Mouse (Mus musculus) MEL (cell line): ENCODE results near the gene Gtpbp6. TPM values are rescaled to one million over a fixed set of nuclear protein-coding genes. Genes with fewer than 3 reads are reported as not detected.
"Not testable (repeated sequence)": the region's sequence is repeated elsewhere in the genome, so short reads cannot be mapped to it uniquely, and the experiment has no call there.

Experiments used
- DNase-seq: peaks from one replicate; pipeline ENCODE4 v3.0.0; 2011; ENCODE audit warnings: low read depth, low spot score
- H3K27ac ChIP-seq: 2 replicates; pipeline ENCODE4 v1.5.1; 2012; ENCODE audit warnings: low read depth, mild to moderate bottlenecking, control low read depth, low read length, moderate library complexity; ENCODE audit not compliant: control insufficient read depth
- H3K27me3 ChIP-seq, 2 experiments: fragments of 150-350 bp in 1 of 2; sonication (generic) in 1 of 2; 2 replicates each; pipeline ENCODE4 v1.6.1; 2012; ENCODE audit warnings: low read length in 2 of 2, mild to moderate bottlenecking in 2 of 2, improper control_type of control experiment in 1 of 2, moderate library complexity in 1 of 2; ENCODE audit not compliant: insufficient read depth in 2 of 2, control insufficient read depth in 1 of 2
- H3K36me3 ChIP-seq, 2 experiments: 2 replicates each; pipeline ENCODE4 v1.6.1; 2012 to 2014; ENCODE audit warnings: low read length in 2 of 2, improper control_type of control experiment in 1 of 2, inconsistent platforms in 1 of 2, mild to moderate bottlenecking in 1 of 2; ENCODE audit not compliant: insufficient read depth in 2 of 2, control insufficient read depth in 1 of 2
- H3K4me1 ChIP-seq, 2 experiments: fragments of 150-350 bp in 1 of 2; sonication (generic) in 1 of 2; 2 replicates each; pipeline ENCODE4 v1.6.1; 2012; ENCODE audit warnings: low read length in 2 of 2, improper control_type of control experiment in 1 of 2, mild to moderate bottlenecking in 1 of 2; ENCODE audit not compliant: insufficient read depth in 2 of 2, control insufficient read depth in 1 of 2
- H3K4me3 ChIP-seq, 2 experiments: fragments of 150-350 bp in 1 of 2; sonication (generic) in 1 of 2; 2 replicates each; pipeline ENCODE4 v1.5.1; 2012; ENCODE audit warnings: low read depth in 2 of 2, low read length in 2 of 2, mild to moderate bottlenecking in 2 of 2, moderate library complexity in 2 of 2, control low read depth in 1 of 2, improper control_type of control experiment in 1 of 2; ENCODE audit not compliant: control insufficient read depth in 1 of 2, insufficient read depth in 1 of 2
- H3K79me2 ChIP-seq: 2 replicates; pipeline ENCODE4 v1.6.1; 2012; ENCODE audit warnings: mild to moderate bottlenecking, low read length, moderate library complexity; ENCODE audit not compliant: control insufficient read depth, poor library complexity, insufficient read depth
- H3K9ac ChIP-seq: 2 replicates; pipeline ENCODE4 v1.6.1; 2012; ENCODE audit warnings: low read depth, mild to moderate bottlenecking, control low read depth, low read length, moderate library complexity; ENCODE audit not compliant: control insufficient read depth, poor library complexity, severe bottlenecking
- H3K9me3 ChIP-seq: fragments of 150-350 bp; sonication (generic); replicated peaks from 2 replicates; pipeline ENCODE4 v1.6.1; 2012; ENCODE audit warnings: mild to moderate bottlenecking, low read length, improper control_type of control experiment, moderate library complexity; ENCODE audit not compliant: insufficient read depth
- ELF1 ChIP-seq: IDR thresholded peaks from 2 replicates; pipeline ENCODE4 v1.6.1; 2014; ENCODE audit warnings: low read depth, mild to moderate bottlenecking, inconsistent platforms, low read length, improper control_type of control experiment, moderate library complexity
- EP300 ChIP-seq, 2 experiments: IDR thresholded peaks; 2 replicates each; pipeline ENCODE4 v1.6.1; 2011; ENCODE audit warnings: improper control_type of control experiment in 2 of 2, low read length in 2 of 2, low read depth in 1 of 2, mild to moderate bottlenecking in 1 of 2
- GABPA ChIP-seq: IDR thresholded peaks from 2 replicates; pipeline ENCODE4 v1.6.1; 2012; ENCODE audit warnings: low read depth, mild to moderate bottlenecking, inconsistent platforms, low read length, improper control_type of control experiment, moderate library complexity
- MAFK ChIP-seq: IDR thresholded peaks from 2 replicates; pipeline ENCODE4 v1.6.1; 2011; ENCODE audit warnings: low read depth, mild to moderate bottlenecking, low read length, improper control_type of control experiment, borderline replicate concordance
- MAZ ChIP-seq: IDR thresholded peaks from 2 replicates; pipeline ENCODE4 v1.6.1; 2012; ENCODE audit warnings: low read depth, mild to moderate bottlenecking, inconsistent platforms, low read length, improper control_type of control experiment
- MEF2A ChIP-seq: IDR thresholded peaks from 2 replicates; pipeline ENCODE4 v1.6.1; 2014; ENCODE audit warnings: low read depth, mild to moderate bottlenecking, inconsistent platforms, low read length, improper control_type of control experiment; ENCODE audit not compliant: poor library complexity, insufficient replicate concordance, severe bottlenecking; ENCODE audit errors: extremely low read depth
- MXI1 ChIP-seq: IDR thresholded peaks from 2 replicates; pipeline ENCODE4 v1.6.1; 2011; ENCODE audit warnings: mild to moderate bottlenecking, low read depth, low read length, improper control_type of control experiment
- MYB ChIP-seq: IDR thresholded peaks from 2 replicates; pipeline ENCODE4 v1.6.1; 2011; ENCODE audit warnings: mild to moderate bottlenecking, low read depth, low read length, improper control_type of control experiment
- NELFE ChIP-seq: IDR thresholded peaks from 2 replicates; pipeline ENCODE4 v1.6.1; 2011; ENCODE audit warnings: low read depth, low read length, improper control_type of control experiment
- NRF1 ChIP-seq: IDR thresholded peaks from 2 replicates; pipeline ENCODE4 v1.6.1; 2014; ENCODE audit warnings: low read depth, mild to moderate bottlenecking, inconsistent platforms, low read length, improper control_type of control experiment, moderate library complexity; ENCODE audit not compliant: poor library complexity, insufficient read depth, severe bottlenecking
- POLR2AphosphoS2 ChIP-seq: IDR thresholded peaks from 2 replicates; pipeline ENCODE4 v1.6.1; 2011; ENCODE audit warnings: low read length, improper control_type of control experiment
- POLR2AphosphoS5 ChIP-seq: IDR thresholded peaks from 2 replicates; pipeline ENCODE4 v1.6.1; 2012; ENCODE audit warnings: low read depth, borderline replicate concordance, mild to moderate bottlenecking, inconsistent platforms, low read length, moderate library complexity, mixed read lengths
- TBP ChIP-seq: IDR thresholded peaks from 2 replicates; pipeline ENCODE4 v1.8.0; 2011; ENCODE audit warnings: low read depth, low read length, improper control_type of control experiment
- UBTF ChIP-seq: IDR thresholded peaks from 2 replicates; pipeline ENCODE4 v1.6.1; 2012; ENCODE audit warnings: low read depth, mild to moderate bottlenecking, inconsistent platforms, low read length, improper control_type of control experiment, moderate library complexity, borderline replicate concordance; ENCODE audit not compliant: insufficient read depth
- USF1 ChIP-seq: IDR thresholded peaks from 2 replicates; pipeline ENCODE4 v1.6.1; 2014; ENCODE audit warnings: low read depth, mild to moderate bottlenecking, inconsistent platforms, low read length, improper control_type of control experiment, moderate library complexity
- USF2 ChIP-seq, 2 experiments: IDR thresholded peaks; 2 replicates each; pipeline ENCODE4 v1.6.1; 2011 to 2012; ENCODE audit warnings: improper control_type of control experiment in 2 of 2, low read length in 2 of 2, borderline replicate concordance in 1 of 2, inconsistent platforms in 1 of 2, low read depth in 1 of 2, mild to moderate bottlenecking in 1 of 2; ENCODE audit not compliant: insufficient read depth in 1 of 2
- ZC3H11A ChIP-seq: IDR thresholded peaks from 2 replicates; pipeline ENCODE4 v1.6.1; 2012; ENCODE audit warnings: low read depth, mild to moderate bottlenecking, inconsistent platforms, low read length, improper control_type of control experiment
- ZKSCAN1 ChIP-seq: IDR thresholded peaks from 2 replicates; pipeline ENCODE4 v1.6.1; 2012; ENCODE audit warnings: low read depth, mild to moderate bottlenecking, inconsistent platforms, low read length, improper control_type of control experiment, moderate library complexity
- ZMIZ1 ChIP-seq: IDR thresholded peaks from 2 replicates; pipeline ENCODE4 v1.6.1; 2012; ENCODE audit warnings: low read depth, mild to moderate bottlenecking, inconsistent platforms, low read length, improper control_type of control experiment, moderate library complexity
- ZNF384 ChIP-seq: IDR thresholded peaks from 2 replicates; pipeline ENCODE4 v1.6.1; 2012; ENCODE audit warnings: low read depth, mild to moderate bottlenecking, inconsistent platforms, low read length, improper control_type of control experiment
- polyA plus RNA-seq, 2 experiments: library from polyadenylated mRNA; stranded (reverse) in 1 of 2; unstranded in 1 of 2; fragments of >175 nt in 1 of 2; fragments of >200 nt in 1 of 2; gene quantifications; 2 replicates each; pipeline versions ENCODE4 v1.2.1 to v1.2.4; 2012; ENCODE audit warnings: low replicate concordance in 2 of 2, low read depth in 1 of 2; ENCODE audit not compliant: insufficient read length in 2 of 2, insufficient read depth in 1 of 2, missing spikeins in 1 of 2
- total RNA-seq: library from RNA; depleted of rRNA; stranded (reverse); fragments of 300-350 nt; gene quantifications from 2 replicates; pipeline ENCODE4 v1.2.3, GENCODE M21; 2012

The Gtpbp6 gene
- total and polyA plus RNA-seq, 3 experiments: 50.2 to 59.1 TPM; not detected in 1

GRCm38 (mm10) chr5:110135293-110136086 lies 27.5 kb upstream of the Gtpbp6 start, which contains the start of gene Chfr (continued):
- no peak for TF ChIP-seq ZC3H11A
- TF ChIP-seq MYB: no peak
- TF ChIP-seq ELF1: peak; percentile 95
- TF ChIP-seq NELFE: peak; percentile 47; the same call in 1 of the 2 replicates
- TF ChIP-seq POLR2AphosphoS5: no peak
- TF ChIP-seq ZMIZ1: peak; percentile 46; the same call in 1 of the 2 replicates
- TF ChIP-seq NRF1: peak; percentile 83
- TF ChIP-seq POLR2AphosphoS2: 0 out of 2 replicates have a peak, but pooled peaks have one; percentile 41
- no peak for TF ChIP-seq USF1
- TF ChIP-seq MAZ: peak; percentile 60; the same call in 1 of the 2 replicates
- peak; percentile 57; the same call in 1 of the 2 replicates for TF ChIP-seq TBP
- TF ChIP-seq GABPA: peak; percentile 16; the same call in 1 of the 2 replicates
- TF ChIP-seq MAFK: no peak
- no peak for TF ChIP-seq MEF2A
- TF ChIP-seq UBTF: no peak
- TF ChIP-seq USF2 (IDR thresholded peaks at IDR 0.05; ENCODE audit: borderline replicate concordance in 1 of 2, insufficient read depth in 1 of 2, low read depth in 1 of 2, low read length in 2 of 2): no peak
- TF ChIP-seq ZNF384: peak; percentile 97
- TF ChIP-seq EP300 (IDR thresholded peaks at IDR 0.05; ENCODE audit: low read depth in 1 of 2, low read length in 2 of 2): peak in 1 of 2 experiments; percentile 49; a peak in 2 of 4 replicates
- TF ChIP-seq MXI1: peak; percentile 92
- TF ChIP-seq ZKSCAN1: no peak

GRCm38 (mm10) chr5:110122380-110122779 lies 14.4 kb upstream of the Gtpbp6 start:
- not testable (repeated sequence) for H3K27ac ChIP-seq, H3K27me3 ChIP-seq, H3K4me1 ChIP-seq, H3K9ac ChIP-seq, H3K4me3 ChIP-seq, H3K9me3 ChIP-seq, DNase-seq, H3K79me2 ChIP-seq
- peaks cover 0 to 17% of the 10 kb centered on the region in 2 experiments; a peak in 2 of 4 replicates for H3K36me3 ChIP-seq
